Mouse (Mus musculus): ENCODE data around the gene Ern1. TPM values are rescaled to one million over a fixed set of nuclear protein-coding genes. Genes with fewer than 3 reads are reported as not detected.
A peak's percentile ranks its signal among the peaks of the same experiment; 100 is the strongest.

The Ern1 gene
- polyA plus RNA-seq, 2 experiments, result 2.9 to 4.6 TPM

GRCm38 (mm10) chr11:106440318-106440717 is 47.3 kb downstream of the Ern1 start:
- H3K9me3 ChIP-seq (ENCODE audit: control insufficient read depth, low read length), result no peaks in the 10 kb centered on the region
- no peaks in the 10 kb centered on the region for H3K27me3 ChIP-seq (ENCODE audit: control insufficient read depth, insufficient read depth, low read length)
- no peak for TF ChIP-seq CTCF (IDR thresholded peaks at IDR 0.05; ENCODE audit: low read depth)
- no peak overlapping the region for H3K27ac ChIP-seq
- H3K4me3 ChIP-seq (ENCODE audit: insufficient read depth in 1 of 2, low read depth in 2 of 2, low read length in 2 of 2), result no peak overlapping the region
- H3K4me1 ChIP-seq (replicated peaks; ENCODE audit: control insufficient read depth in 2 of 2, insufficient read depth in 2 of 2, low read length in 1 of 2), result peaks cover 16 to 20% of the 10 kb centered on the region in 2 experiments
- 75% methylated on average over 2 of the region's 2 CpGs for WGBS (ENCODE audit: insufficient replicate concordance)
- H3K9ac ChIP-seq (replicated peaks), result no peak overlapping the region
- no peak overlapping the region for H3K4me2 ChIP-seq (ENCODE audit: low read depth)
- DNase-seq (ENCODE audit: low read depth in 3 of 3, low spot score in 3 of 3) (no peak), ATAC-seq (ENCODE audit: insufficient read depth) (no peak)
- H3K36me3 ChIP-seq (replicated peaks; ENCODE audit: control insufficient read depth, insufficient read depth, low read depth), result no peaks in the 10 kb centered on the region

GRCm38 (mm10) chr11:106439355-106439754 is 48.3 kb downstream of the Ern1 start:
- H3K4me1 ChIP-seq (replicated peaks; ENCODE audit: control insufficient read depth in 2 of 2, insufficient read depth in 2 of 2, low read length in 1 of 2), result peaks cover 16 to 20% of the 10 kb centered on the region in 2 experiments
- H3K27me3 ChIP-seq (ENCODE audit: control insufficient read depth, insufficient read depth, low read length), result no peaks in the 10 kb centered on the region
- H3K4me2 ChIP-seq (ENCODE audit: low read depth), result no peak overlapping the region; the same call in 1 of the 2 replicates
- 31% methylated on average over 3 of the region's 3 CpGs for WGBS (ENCODE audit: insufficient replicate concordance)
- no peaks in the 10 kb centered on the region for H3K9me3 ChIP-seq (ENCODE audit: control insufficient read depth, low read length)
- no peak for TF ChIP-seq CTCF (IDR thresholded peaks at IDR 0.05; ENCODE audit: low read depth)
- peak; percentile 63 for TF ChIP-seq EP300 (IDR thresholded peaks at IDR 0.05; ENCODE audit: low read depth)
- no peaks in the 10 kb centered on the region for H3K36me3 ChIP-seq (replicated peaks; ENCODE audit: control insufficient read depth, insufficient read depth, low read depth)
- no peak overlapping the region for H3K4me3 ChIP-seq (ENCODE audit: insufficient read depth in 1 of 2, low read depth in 2 of 2, low read length in 2 of 2)
- peak; percentile 54; the same call in 1 of the 2 replicates for ATAC-seq (ENCODE audit: insufficient read depth)
- H3K27ac ChIP-seq, result no peak overlapping the region
- H3K9ac ChIP-seq (replicated peaks), result no peak overlapping the region
- peak in 1 of 3 experiments; percentile 31 for DNase-seq (ENCODE audit: low read depth in 3 of 3, low spot score in 3 of 3)

DNA sequence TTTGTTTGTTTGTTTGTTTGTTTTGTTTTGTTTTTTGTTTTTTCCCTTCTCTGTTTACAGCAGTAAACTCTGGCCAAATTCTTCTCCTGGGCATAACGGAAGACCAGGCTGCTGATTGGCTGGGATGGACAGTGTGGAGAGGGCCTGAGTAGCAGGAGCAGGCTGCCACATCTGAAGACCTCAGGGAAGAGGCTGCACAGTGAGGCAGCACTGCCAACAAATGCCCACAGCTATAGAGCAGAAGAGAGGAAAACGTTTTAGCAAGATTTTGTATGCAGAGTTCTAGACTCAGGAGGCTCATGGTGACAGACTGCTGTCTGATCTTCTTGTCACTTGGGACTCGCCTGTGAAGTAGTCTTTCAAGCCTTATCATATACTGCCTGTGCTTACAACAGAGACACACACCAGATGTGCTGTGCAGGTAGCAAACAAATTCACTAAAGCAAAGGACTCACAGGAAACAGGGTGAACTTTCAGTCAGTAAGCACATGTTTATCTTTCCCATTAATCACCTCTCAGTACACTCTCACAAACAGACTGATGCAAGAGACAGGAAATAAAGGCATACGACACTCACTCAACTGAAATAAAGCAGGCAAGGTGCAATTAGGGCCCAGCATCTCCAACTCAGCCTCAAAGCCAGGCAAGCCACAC is 49.0 kb downstream of the Ern1 start:
- Histone ChIP-seq H3K27ac (peak overlapping the region; percentile 13; the same call in 1 of the 2 replicates), H3K9me3 (ENCODE audit: control insufficient read depth, low read length) (no peaks in the 10 kb centered on the region), H3K27me3 (ENCODE audit: control insufficient read depth, insufficient read depth, low read length) (no peaks in the 10 kb centered on the region), H3K4me1 (replicated peaks; ENCODE audit: control insufficient read depth in 2 of 2, insufficient read depth in 2 of 2, low read length in 1 of 2) (peaks cover 16 to 20% of the 10 kb centered on the region in 2 experiments), H3K36me3 (replicated peaks; ENCODE audit: control insufficient read depth, insufficient read depth, low read depth) (no peaks in the 10 kb centered on the region), H3K4me3 (ENCODE audit: insufficient read depth in 1 of 2, low read depth in 2 of 2, low read length in 2 of 2) (no peak overlapping the region), H3K9ac (replicated peaks) (no peak overlapping the region), H3K4me2 (ENCODE audit: low read depth) (no peak overlapping the region)
- DNase-seq (ENCODE audit: low read depth in 3 of 3, low spot score in 3 of 3), result peak in 1 of 3 experiments; percentile 31
- 25% methylated on average over 4 of the region's 4 CpGs for WGBS (ENCODE audit: insufficient replicate concordance)
- ATAC-seq (ENCODE audit: insufficient read depth), result peak; percentile 51
- TF ChIP-seq EP300 (IDR thresholded peaks at IDR 0.05; ENCODE audit: low read depth), result no peak
- no peak for TF ChIP-seq CTCF (IDR thresholded peaks at IDR 0.05; ENCODE audit: low read depth)

- Histone ChIP-seq H3K4me1 (replicated peaks; ENCODE audit: control insufficient read depth in 2 of 2, insufficient read depth in 2 of 2, low read length in 1 of 2) (peaks cover 16 to 20% of the 10 kb centered on the region in 2 experiments), H3K27ac (no peak overlapping the region), H3K9me3 (ENCODE audit: control insufficient read depth, low read length) (no peaks in the 10 kb centered on the region), H3K4me3 (ENCODE audit: insufficient read depth in 1 of 2, low read depth in 2 of 2, low read length in 2 of 2) (no peak overlapping the region), H3K27me3 (ENCODE audit: control insufficient read depth, insufficient read depth, low read length) (no peaks in the 10 kb centered on the region), H3K9ac (replicated peaks) (no peak overlapping the region), H3K4me2 (ENCODE audit: low read depth) (no peak overlapping the region), H3K36me3 (replicated peaks; ENCODE audit: control insufficient read depth, insufficient read depth, low read depth) (no peaks in the 10 kb centered on the region)
- DNase-seq (ENCODE audit: low read depth in 3 of 3, low spot score in 3 of 3), result no peak
- no peak for ATAC-seq (ENCODE audit: insufficient read depth)
- no peak for TF ChIP-seq EP300 (IDR thresholded peaks at IDR 0.05; ENCODE audit: low read depth)
- TF ChIP-seq CTCF (IDR thresholded peaks at IDR 0.05; ENCODE audit: low read depth), result no peak
- WGBS (ENCODE audit: insufficient replicate concordance), result 88% methylated on average over 2 of the region's 2 CpGs
Measured at GRCm38 (mm10) chr11:106437543-106437942, 50.1 kb downstream of the Ern1 start.

- peaks cover 16 to 20% of the 10 kb centered on the region in 2 experiments for H3K4me1 ChIP-seq (replicated peaks; ENCODE audit: control insufficient read depth in 2 of 2, insufficient read depth in 2 of 2, low read length in 1 of 2)
- H3K9ac ChIP-seq (replicated peaks), result no peak overlapping the region
- TF ChIP-seq CTCF (IDR thresholded peaks at IDR 0.05; ENCODE audit: low read depth), result no peak
- no peak for TF ChIP-seq EP300 (IDR thresholded peaks at IDR 0.05; ENCODE audit: low read depth)
- no peak overlapping the region for H3K4me2 ChIP-seq (ENCODE audit: low read depth)
- WGBS (ENCODE audit: insufficient replicate concordance), result 77% methylated on average over 5 of the region's 5 CpGs
- no peaks in the 10 kb centered on the region for H3K9me3 ChIP-seq (ENCODE audit: control insufficient read depth, low read length)
- DNase-seq (ENCODE audit: low read depth in 3 of 3, low spot score in 3 of 3) (no peak), ATAC-seq (ENCODE audit: insufficient read depth) (no peak)
- H3K27ac ChIP-seq, result no peak overlapping the region
- H3K27me3 ChIP-seq (ENCODE audit: control insufficient read depth, insufficient read depth, low read length), result no peaks in the 10 kb centered on the region
- H3K36me3 ChIP-seq (replicated peaks; ENCODE audit: control insufficient read depth, insufficient read depth, low read depth), result no peaks in the 10 kb centered on the region
- H3K4me3 ChIP-seq (ENCODE audit: insufficient read depth in 1 of 2, low read depth in 2 of 2, low read length in 2 of 2), result no peak overlapping the region
Measured at GRCm38 (mm10) chr11:106437039-106437438, 50.6 kb downstream of the Ern1 start.
